8 mouse cellular contexts compared by ENCODE assay signal in the genomic region with DNA sequence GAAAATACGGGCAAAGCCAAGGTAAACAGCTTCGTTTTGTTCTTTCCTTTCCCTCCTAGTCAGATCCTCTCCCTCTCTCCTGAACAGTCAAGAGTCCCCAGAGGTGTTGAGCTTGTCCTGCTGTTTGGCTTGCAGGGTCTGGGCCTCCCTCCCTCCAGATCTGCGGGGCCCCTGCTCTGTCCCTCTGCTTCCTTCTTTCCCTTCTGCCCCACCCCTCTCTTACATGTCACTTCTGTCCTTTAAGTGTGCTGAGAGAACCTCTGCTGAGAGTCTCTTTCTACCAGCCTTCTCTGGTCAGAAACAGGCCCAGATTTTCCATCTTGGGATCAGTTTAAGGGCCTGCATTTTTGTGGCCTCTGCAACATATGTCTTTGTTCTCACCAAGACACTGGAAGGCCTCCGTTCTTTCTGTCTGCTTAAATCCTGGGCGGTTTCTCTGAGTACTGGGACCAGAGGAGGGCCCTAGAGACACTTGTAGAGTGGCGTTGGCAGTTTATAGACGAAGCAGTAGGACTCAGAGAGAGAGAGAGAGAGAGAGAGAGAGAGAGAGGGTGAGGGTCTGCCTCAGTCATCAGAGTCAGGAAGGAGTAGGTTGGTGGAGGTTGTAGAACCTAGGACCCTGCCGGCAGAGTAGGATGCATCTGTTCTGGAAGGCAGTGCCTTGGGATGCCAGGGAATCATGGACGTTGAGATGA. TPM values are rescaled to one million over a fixed set of nuclear protein-coding genes. Genes with fewer than 3 reads are reported as not detected.
DNase-seq lines count a peak whose midpoint lies in the region; ATAC-seq and TF ChIP-seq lines count a peak whose summit lies in the region.

No protein-coding gene starts in this region.

- TF ChIP-seq CTCF in cerebellum, adult 2 months (IDR thresholded peaks at IDR 0.05; ENCODE audit: borderline replicate concordance, insufficient read depth, low read depth, low read length) = no peak
- no peak for TF ChIP-seq CTCF in bone marrow, adult 2 months (IDR thresholded peaks at IDR 0.05; ENCODE audit: control insufficient read depth, insufficient read depth, low read length)
- TF ChIP-seq CTCF in lung, embryonic 14.5 days (IDR thresholded peaks at IDR 0.05; ENCODE audit: low read depth) = no peak

- H3K27ac ChIP-seq in cerebellum, adult 2 months (ENCODE audit: insufficient read depth, low read length) = 0 out of 2 replicates have a peak overlapping the region, but pooled peaks have one; percentile 17
- no peak overlapping the region; the same call in 1 of the 2 replicates for H3K27ac ChIP-seq in bone marrow, adult 2 months (ENCODE audit: control insufficient read depth, insufficient read depth, low read depth, low read length, poor library complexity)
- H3K27ac ChIP-seq in heart, embryonic 16.5 days (ENCODE audit: low read length) = peak overlapping the region; percentile 94
- H3K27ac ChIP-seq in lung, embryonic 14.5 days (ENCODE audit: low read depth) = peak overlapping the region; percentile 97

- no peaks in the 10 kb centered on the region for H3K27me3 ChIP-seq in cerebellum, adult 2 months (ENCODE audit: control insufficient read depth, insufficient read depth, low read length)
- no peaks in the 10 kb centered on the region for H3K27me3 ChIP-seq in heart, embryonic 16.5 days (ENCODE audit: control insufficient read depth, insufficient read depth, low read length)
- H3K27me3 ChIP-seq in lung, embryonic 14.5 days (ENCODE audit: insufficient read depth, low read length) = no peaks in the 10 kb centered on the region

- H3K4me2 ChIP-seq in heart, embryonic 16.5 days (ENCODE audit: low read depth, low read length) = peak overlapping the region; percentile 69
- H3K4me2 ChIP-seq in lung, embryonic 14.5 days = peak overlapping the region; percentile 76

- H3K9me3 ChIP-seq in heart, embryonic 16.5 days (replicated peaks; ENCODE audit: control insufficient read depth, low read length) = no peaks in the 10 kb centered on the region
- no peaks in the 10 kb centered on the region for H3K9me3 ChIP-seq in lung, embryonic 14.5 days (ENCODE audit: low read depth, low read length)

- no peaks in the 10 kb centered on the region for H3K36me3 ChIP-seq in heart, embryonic 16.5 days (ENCODE audit: control insufficient read depth, insufficient read depth)
- peaks cover 11% of the 10 kb centered on the region for H3K36me3 ChIP-seq in lung, embryonic 14.5 days (ENCODE audit: insufficient read depth)

- TF ChIP-seq POLR2A in cerebellum, adult 2 months (IDR thresholded peaks at IDR 0.05; ENCODE audit: borderline replicate concordance, insufficient read depth, low read length) = no peak
- TF ChIP-seq POLR2A in bone marrow, adult 2 months (IDR thresholded peaks at IDR 0.05; ENCODE audit: borderline replicate concordance, control insufficient read depth, low read depth, low read length) = no peak

- H3K4me3 ChIP-seq in cerebellum, adult 2 months (replicated peaks; ENCODE audit: insufficient read depth, low read depth, low read length) = peak overlapping the region; percentile 50
- H3K4me3 ChIP-seq in bone marrow, adult 2 months (replicated peaks; ENCODE audit: control insufficient read depth, low read depth, low read length) = peak overlapping the region; percentile 58
- H3K4me3 ChIP-seq in heart, embryonic 16.5 days (ENCODE audit: low read length) = peak overlapping the region; percentile 72
- peak overlapping the region; percentile 72 for H3K4me3 ChIP-seq in lung, embryonic 14.5 days (ENCODE audit: low read depth, low read length)

- DNase-seq in cerebellum, adult 2 months = no peak
- DNase-seq in cerebellum, postnatal 10 days = no peak
- peak; percentile 43 for DNase-seq in lung, embryonic 14.5 days
- peak; percentile 53 for DNase-seq in retina, postnatal 1 day
- no peak for DNase-seq in layer of hippocampus, postnatal 36 days
- DNase-seq in ovary, postnatal 36 days (ENCODE audit: low spot score) = no peak

- WGBS in cerebellum, adult 2 months = 35% methylated on average over 9 of the region's 9 CpGs
- 5% methylated on average over 9 of the region's 9 CpGs for WGBS in bone marrow, adult 2 months
- WGBS in heart, embryonic 16.5 days = under 1% methylated on average over 9 of the region's 9 CpGs
- under 1% methylated on average over 9 of the region's 9 CpGs for WGBS in lung, embryonic 14.5 days

- ATAC-seq in heart, embryonic 16.5 days (replicated peaks; ENCODE audit: extremely low read depth, insufficient read depth, low FRiP score) = peak; percentile 28
- peak; percentile 15; the same call in 1 of the 2 replicates for ATAC-seq in lung, embryonic 14.5 days (ENCODE audit: insufficient read depth)

- H3K4me1 ChIP-seq in cerebellum, adult 2 months (ENCODE audit: control insufficient read depth, insufficient read depth, low read length) = no peaks in the 10 kb centered on the region; the same call in 1 of the 2 replicates
- H3K4me1 ChIP-seq in bone marrow, adult 2 months (ENCODE audit: control insufficient read depth, insufficient read depth, low read length) = peaks cover 1% of the 10 kb centered on the region; the same call in 1 of the 2 replicates
- H3K4me1 ChIP-seq in heart, embryonic 16.5 days (ENCODE audit: control insufficient read depth, insufficient read depth, low read length) = peaks cover 43% of the 10 kb centered on the region
- H3K4me1 ChIP-seq in lung, embryonic 14.5 days (ENCODE audit: insufficient read depth) = peaks cover 25% of the 10 kb centered on the region

- H3K9ac ChIP-seq in heart, embryonic 16.5 days (ENCODE audit: low read length) = peak overlapping the region; percentile 86
- H3K9ac ChIP-seq in lung, embryonic 14.5 days = peak overlapping the region; percentile 81

RNA-seq across cellular contexts. Expression of a gene that starts 0.7 kb away (rescaled TPM):
- 4.5 and 4.8 TPM in 2 replicates for polyA plus RNA-seq in cerebellum, adult 2 months (2012; rRNA removed)
- 0.93 and 1.3 TPM in 2 replicates for polyA plus RNA-seq in bone marrow, adult 2 months (2011; ENCODE audit: insufficient read depth, insufficient read length, low replicate concordance, missing spikeins)
- 11.1 and 13.7 TPM in 2 replicates for polyA plus RNA-seq in heart, embryonic 16.5 days (2015; fragmentation: Nextera tagmentation; extraction: Ambion mirVana)
- 18.7 and 19.4 TPM in 2 replicates for polyA plus RNA-seq in lung, embryonic 14.5 days (2014; fragmentation: Nextera tagmentation; extraction: Ambion mirVana)
- 1 to 10 TPM; 6.7 to 7.3 TPM for total RNA-seq in layer of hippocampus, postnatal 36 days (2021)

RNA-seq across cellular contexts. Expression of a gene that starts 29.6 kb away (rescaled TPM):
- 534 and 635 TPM in 2 replicates for polyA plus RNA-seq in cerebellum, adult 2 months (2012; rRNA removed)
- polyA plus RNA-seq in bone marrow, adult 2 months (2011; ENCODE audit: insufficient read depth, insufficient read length, low replicate concordance, missing spikeins) = not detected in 2 replicates
- polyA plus RNA-seq in heart, embryonic 16.5 days (2015; fragmentation: Nextera tagmentation; extraction: Ambion mirVana) = 0.59 and 0.69 TPM in 2 replicates
- polyA plus RNA-seq in lung, embryonic 14.5 days (2014; fragmentation: Nextera tagmentation; extraction: Ambion mirVana) = 1.4 and 1.9 TPM in 2 replicates
- under 1 TPM; 0.37 to 0.43 TPM for total RNA-seq in layer of hippocampus, postnatal 36 days (2021)

RNA-seq across cellular contexts. Expression of a gene that starts 30.2 kb away (rescaled TPM):
- polyA plus RNA-seq in cerebellum, adult 2 months (2012; rRNA removed) = 47.4 and 52.8 TPM in 2 replicates
- 12.6 and 28.3 TPM in 2 replicates for polyA plus RNA-seq in bone marrow, adult 2 months (2011; ENCODE audit: insufficient read depth, insufficient read length, low replicate concordance, missing spikeins)
- polyA plus RNA-seq in heart, embryonic 16.5 days (2015; fragmentation: Nextera tagmentation; extraction: Ambion mirVana) = 9.8 and 11.2 TPM in 2 replicates
- 11.0 and 13.7 TPM in 2 replicates for polyA plus RNA-seq in lung, embryonic 14.5 days (2014; fragmentation: Nextera tagmentation; extraction: Ambion mirVana)
- total RNA-seq in layer of hippocampus, postnatal 36 days (2021) = 10 to 100 TPM; 10.6 to 11.7 TPM

RNA-seq across cellular contexts. Expression of a gene that starts 31.6 kb away (rescaled TPM):
- 1.5 and 1.7 TPM in 2 replicates for polyA plus RNA-seq in cerebellum, adult 2 months (2012; rRNA removed)
- 4.0 and 5.6 TPM in 2 replicates for polyA plus RNA-seq in bone marrow, adult 2 months (2011; ENCODE audit: insufficient read depth, insufficient read length, low replicate concordance, missing spikeins)
- polyA plus RNA-seq in heart, embryonic 16.5 days (2015; fragmentation: Nextera tagmentation; extraction: Ambion mirVana) = 9.7 and 14.4 TPM in 2 replicates
- 58.8 and 66.1 TPM in 2 replicates for polyA plus RNA-seq in lung, embryonic 14.5 days (2014; fragmentation: Nextera tagmentation; extraction: Ambion mirVana)
- 1 to 10 TPM; 1.2 to 1.9 TPM for total RNA-seq in layer of hippocampus, postnatal 36 days (2021)

RNA-seq across cellular contexts. Expression of a gene that starts 45.5 kb away (rescaled TPM):
- polyA plus RNA-seq in cerebellum, adult 2 months (2012; rRNA removed) = 214 and 218 TPM in 2 replicates
- 3.0 and 3.1 TPM in 2 replicates for polyA plus RNA-seq in bone marrow, adult 2 months (2011; ENCODE audit: insufficient read depth, insufficient read length, low replicate concordance, missing spikeins)
- 59.6 and 59.9 TPM in 2 replicates for polyA plus RNA-seq in heart, embryonic 16.5 days (2015; fragmentation: Nextera tagmentation; extraction: Ambion mirVana)
- 44.3 and 47.2 TPM in 2 replicates for polyA plus RNA-seq in lung, embryonic 14.5 days (2014; fragmentation: Nextera tagmentation; extraction: Ambion mirVana)
- 10 to 100 TPM; 68.5 to 70.7 TPM for total RNA-seq in layer of hippocampus, postnatal 36 days (2021)

Comparison
In these comparisons a context has a peak if more than half of its experiments do, and no peak if none do; other contexts are left out.
1. DNase-seq: peak in lung, embryonic 14.5 days (single experiment) and retina, postnatal 1 day (single experiment); none in cerebellum, adult 2 months (0 of 2), cerebellum, postnatal 10 days (0 of 2), layer of hippocampus, postnatal 36 days (0 of 2) and ovary, postnatal 36 days (single experiment).
2. RNA of a gene that starts 29.6 kb away (polyA plus RNA-seq): 534 to 635 TPM in cerebellum, adult 2 months; 1.4 to 1.9 TPM in lung, embryonic 14.5 days, 0.59 to 0.69 TPM in heart, embryonic 16.5 days and not detected in bone marrow, adult 2 months; every median in the first group is over 100 times any median in the second.
3. Peak in every context shown above with its lines, with median percentiles within 50 percentile points of each other: H3K4me3 ChIP-seq.